Mouse (Mus musculus): ENCODE measurements around the gene Pik3r2. TPM values are rescaled to one million over a fixed set of nuclear protein-coding genes. Genes with fewer than 3 reads are reported as not detected.

Gene Pik3r2
- total and polyA plus RNA-seq, 3 experiments: 23.7 to 37.8 TPM; not detected in 1

DNA sequence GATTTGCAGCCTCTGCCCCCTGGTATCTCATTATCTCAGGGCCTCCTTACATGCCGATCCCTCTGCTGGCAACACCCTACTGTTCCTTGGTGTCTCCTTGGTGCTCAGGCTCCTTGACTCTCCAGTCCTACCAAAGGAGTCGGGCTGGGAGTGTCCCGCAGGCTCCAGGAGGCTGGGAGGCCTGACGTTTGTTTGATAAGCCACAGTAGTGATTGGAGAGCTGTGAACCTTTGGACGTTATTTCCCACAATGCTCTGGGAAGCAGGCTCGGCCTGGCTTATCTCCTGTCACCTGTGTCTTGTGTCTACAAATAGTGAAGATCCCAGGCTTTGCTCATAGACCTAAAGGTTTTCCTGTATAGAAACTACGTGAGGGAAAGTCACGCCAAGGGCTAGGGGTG is 12.5 kb downstream of the Pik3r2 start:
- H3K36me3 ChIP-seq (ENCODE audit: control insufficient read depth in 1 of 2, insufficient read depth in 2 of 2, low read length in 2 of 2): peaks cover 0 to 23% of the 10 kb centered on the region in 2 experiments; a peak in 2 of 4 replicates
- H3K9me3 ChIP-seq (replicated peaks; ENCODE audit: insufficient read depth, low read length): no peaks in the 10 kb centered on the region
- no peak overlapping the region for H3K9ac ChIP-seq (ENCODE audit: control insufficient read depth, low read depth, low read length, poor library complexity, severe bottlenecking)
- peak overlapping the region; percentile 45 for H3K27ac ChIP-seq (ENCODE audit: control insufficient read depth, low read depth, low read length)
- no peaks in the 10 kb centered on the region for H3K27me3 ChIP-seq (ENCODE audit: control insufficient read depth in 1 of 2, insufficient read depth in 2 of 2, low read length in 2 of 2)
- H3K79me2 ChIP-seq (ENCODE audit: control insufficient read depth, insufficient read depth, low read length, poor library complexity): peaks cover 11% of the 10 kb centered on the region
- no peak overlapping the region for H3K4me3 ChIP-seq (ENCODE audit: control insufficient read depth in 1 of 2, insufficient read depth in 1 of 2, low read depth in 2 of 2, low read length in 2 of 2)
- peak; percentile 80 for DNase-seq (ENCODE audit: low read depth, low spot score)
- peaks cover 12 to 34% of the 10 kb centered on the region in 2 experiments for H3K4me1 ChIP-seq (ENCODE audit: control insufficient read depth in 1 of 2, insufficient read depth in 2 of 2, low read length in 2 of 2)
- TF ChIP-seq E2F4 (IDR thresholded peaks at IDR 0.05; ENCODE audit: borderline replicate concordance, low read depth, low read length): no peak
- TF ChIP-seq NELFE (IDR thresholded peaks at IDR 0.05; ENCODE audit: low read depth, low read length): no peak
- no peak for TF ChIP-seq CHD1 (IDR thresholded peaks at IDR 0.05; ENCODE audit: low read depth, low read length)
- TF ChIP-seq POLR2AphosphoS2 (IDR thresholded peaks at IDR 0.05; ENCODE audit: low read length): no peak
- TF ChIP-seq MYC (IDR thresholded peaks at IDR 0.05; ENCODE audit: low read depth, low read length): no peak
- no peak for TF ChIP-seq UBTF (IDR thresholded peaks at IDR 0.05; ENCODE audit: borderline replicate concordance, insufficient read depth, low read depth, low read length)
- peak; percentile 60; the same call in 1 of the 2 replicates for TF ChIP-seq HCFC1 (IDR thresholded peaks at IDR 0.05; ENCODE audit: low read depth, low read length)
- TF ChIP-seq MAX (IDR thresholded peaks at IDR 0.05; ENCODE audit: low read length): no peak
- peak; percentile 76 for TF ChIP-seq TCF12 (IDR thresholded peaks at IDR 0.05; ENCODE audit: low read depth, low read length)
- peak; percentile 78 for TF ChIP-seq SIN3A (IDR thresholded peaks at IDR 0.05; ENCODE audit: low read length)
- TF ChIP-seq BHLHE40 (IDR thresholded peaks at IDR 0.05; ENCODE audit: borderline replicate concordance, low read depth, low read length): no peak
- TF ChIP-seq MXI1 (IDR thresholded peaks at IDR 0.05; ENCODE audit: low read depth, low read length): peak; percentile 58
- TF ChIP-seq MYB (IDR thresholded peaks at IDR 0.05; ENCODE audit: low read depth, low read length): peak; percentile 48; the same call in 1 of the 2 replicates
- no peak for TF ChIP-seq MAFK (IDR thresholded peaks at IDR 0.05; ENCODE audit: borderline replicate concordance, low read depth, low read length)
- peak; percentile 78 for TF ChIP-seq ETS1 (IDR thresholded peaks at IDR 0.05; ENCODE audit: low read depth, low read length)
- TF ChIP-seq ZMIZ1 (IDR thresholded peaks at IDR 0.05; ENCODE audit: low read depth, low read length): no peak
- no peak for TF ChIP-seq CHD2 (IDR thresholded peaks at IDR 0.05; ENCODE audit: low read length)
- no peak for TF ChIP-seq JUND (IDR thresholded peaks at IDR 0.05; ENCODE audit: low read depth, low read length)
- peak; percentile 73 for TF ChIP-seq GATA1 (IDR thresholded peaks at IDR 0.05; ENCODE audit: low read depth, low read length)
- TF ChIP-seq MEF2A (IDR thresholded peaks at IDR 0.05; ENCODE audit: extremely low read depth, insufficient replicate concordance, low read depth, low read length, poor library complexity, severe bottlenecking): no peak
- TF ChIP-seq POLR2AphosphoS5 (IDR thresholded peaks at IDR 0.05; ENCODE audit: borderline replicate concordance, low read depth, low read length): no peak
- no peak for TF ChIP-seq TBP (IDR thresholded peaks at IDR 0.05; ENCODE audit: low read depth, low read length)
- TF ChIP-seq POLR2A (IDR thresholded peaks at IDR 0.05; ENCODE audit: control insufficient read depth in 1 of 2, insufficient read depth in 1 of 2, low read depth in 1 of 2, low read length in 2 of 2, poor library complexity in 1 of 2): no peak
- TF ChIP-seq USF1 (IDR thresholded peaks at IDR 0.05; ENCODE audit: low read depth, low read length): peak; percentile 36; the same call in 1 of the 2 replicates
- peak; percentile 71; the same call in 1 of the 2 replicates for TF ChIP-seq RCOR1 (IDR thresholded peaks at IDR 0.05; ENCODE audit: low read depth, low read length)
- TF ChIP-seq MAZ (IDR thresholded peaks at IDR 0.05; ENCODE audit: low read depth, low read length): no peak
- no peak for TF ChIP-seq SMC3 (IDR thresholded peaks at IDR 0.05; ENCODE audit: low read depth, low read length)
- TF ChIP-seq KAT2A (conservative IDR thresholded peaks at IDR 0.05; ENCODE audit: low read depth, low read length): no peak
- peak; percentile 76 for TF ChIP-seq TAL1 (IDR thresholded peaks at IDR 0.05; ENCODE audit: low read length)
- no peak for TF ChIP-seq ELF1 (IDR thresholded peaks at IDR 0.05; ENCODE audit: low read depth, low read length)
- TF ChIP-seq CTCF (IDR thresholded peaks at IDR 0.05 in 2 of 3, conservative IDR thresholded peaks at IDR 0.05 in 1 of 3; ENCODE audit: control insufficient read depth in 1 of 3, insufficient read depth in 1 of 3, low read depth in 2 of 3, low read length in 3 of 3, poor library complexity in 1 of 3, severe bottlenecking in 1 of 3): no peak
- no peak for TF ChIP-seq GABPA (IDR thresholded peaks at IDR 0.05; ENCODE audit: low read depth, low read length)
- no peak for TF ChIP-seq RAD21 (IDR thresholded peaks at IDR 0.05; ENCODE audit: low read depth, low read length)
- TF ChIP-seq USF2 (IDR thresholded peaks at IDR 0.05; ENCODE audit: borderline replicate concordance in 1 of 2, insufficient read depth in 1 of 2, low read depth in 1 of 2, low read length in 2 of 2): no peak
- no peak for TF ChIP-seq NRF1 (IDR thresholded peaks at IDR 0.05; ENCODE audit: insufficient read depth, low read depth, low read length, poor library complexity, severe bottlenecking)
- peak; percentile 61 to 63 for TF ChIP-seq EP300 (IDR thresholded peaks at IDR 0.05; ENCODE audit: low read depth in 1 of 2, low read length in 2 of 2)
- no peak for TF ChIP-seq ZKSCAN1 (IDR thresholded peaks at IDR 0.05; ENCODE audit: low read depth, low read length)
- no peak for TF ChIP-seq ZNF384 (IDR thresholded peaks at IDR 0.05; ENCODE audit: low read depth, low read length)
